Mouse (Mus musculus) CH12.LX (cell line): ENCODE data around the gene Kif26b.

Experiments
- CHD2 ChIP-seq: IDR thresholded peaks from 2 replicates; pipeline ENCODE4 v1.6.1; 2011; ENCODE audit warnings: low read length, improper control_type of control experiment
- CTCF ChIP-seq, 2 experiments: IDR thresholded peaks in 1 of 2; conservative IDR thresholded peaks in 1 of 2; 2 replicates each; pipeline ENCODE4 v1.5.1; 2011 to 2012; ENCODE audit warnings: low read depth in 2 of 2, low read length in 2 of 2, improper control_type of control experiment in 1 of 2, inconsistent platforms in 1 of 2, mild to moderate bottlenecking in 1 of 2, moderate library complexity in 1 of 2
- EP300 ChIP-seq: IDR thresholded peaks from 2 replicates; pipeline ENCODE4 v1.6.1; 2011; ENCODE audit warnings: low read length, improper control_type of control experiment
- JUN ChIP-seq: IDR thresholded peaks from 2 replicates; pipeline ENCODE4 v1.6.1; 2011; ENCODE audit warnings: low read depth, mild to moderate bottlenecking, low read length, improper control_type of control experiment, moderate library complexity; ENCODE audit not compliant: insufficient read depth
- MAZ ChIP-seq: IDR thresholded peaks from 2 replicates; pipeline ENCODE4 v1.6.1; 2012; ENCODE audit warnings: low read depth, mild to moderate bottlenecking, inconsistent platforms, low read length, improper control_type of control experiment, moderate library complexity
- MXI1 ChIP-seq: IDR thresholded peaks from 2 replicates; pipeline ENCODE4 v1.6.1; 2011; ENCODE audit warnings: mild to moderate bottlenecking, low read depth, low read length, improper control_type of control experiment
- SIN3A ChIP-seq: IDR thresholded peaks from 2 replicates; pipeline ENCODE4 v1.6.1; 2012; ENCODE audit warnings: low read length, improper control_type of control experiment, inconsistent platforms
- SMC3 ChIP-seq: IDR thresholded peaks from 2 replicates; pipeline ENCODE4 v1.6.1; 2011; ENCODE audit warnings: low read depth, low read length, improper control_type of control experiment
- USF1 ChIP-seq: IDR thresholded peaks from 2 replicates; pipeline ENCODE4 v1.6.1; 2014; ENCODE audit warnings: low read depth, mild to moderate bottlenecking, inconsistent platforms, low read length, improper control_type of control experiment
- USF2 ChIP-seq: conservative IDR thresholded peaks from 2 replicates; pipeline ENCODE4 v1.6.1; 2011; ENCODE audit warnings: low read depth, low read length, improper control_type of control experiment
- ZKSCAN1 ChIP-seq: IDR thresholded peaks from 2 replicates; pipeline ENCODE4 v1.6.1; 2012; ENCODE audit warnings: low read depth, inconsistent platforms, low read length, improper control_type of control experiment, borderline replicate concordance
- ZMIZ1 ChIP-seq: IDR thresholded peaks from 2 replicates; pipeline ENCODE4 v1.6.1; 2012; ENCODE audit warnings: low read depth, mild to moderate bottlenecking, inconsistent platforms, low read length, improper control_type of control experiment
- ZNF384 ChIP-seq: IDR thresholded peaks from 2 replicates; pipeline ENCODE4 v1.6.1; 2012; ENCODE audit warnings: low read depth, low read length, improper control_type of control experiment, inconsistent platforms

DNA sequence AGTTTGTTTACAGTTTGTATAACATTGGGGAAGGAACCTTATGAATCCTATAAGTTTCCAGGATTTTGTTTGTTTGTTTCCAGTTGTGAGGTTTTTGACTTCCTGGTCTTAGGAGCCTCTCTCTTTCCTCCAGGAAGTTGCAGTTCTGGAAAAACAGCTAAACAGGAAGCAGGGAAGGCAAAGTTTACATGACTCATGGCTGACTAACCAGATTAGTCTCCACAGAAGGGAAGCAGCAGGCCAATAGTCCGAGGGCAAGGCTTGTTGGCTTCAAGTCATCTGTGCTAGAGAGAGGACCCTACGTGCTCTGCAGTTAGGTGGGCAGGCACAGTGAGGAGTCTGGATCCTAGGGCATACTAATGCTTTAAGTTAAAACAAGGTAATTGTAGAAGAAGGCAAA, 36.4 kb upstream of the Kif26b start:
- TF ChIP-seq EP300 (no peak), SMC3 (no peak), MAZ (no peak), CTCF (conservative IDR thresholded peaks at IDR 0.05 in 1 of 2, IDR thresholded peaks at IDR 0.05 in 1 of 2; ENCODE audit: low read depth in 2 of 2, low read length in 2 of 2) (no peak), SIN3A (no peak), ZNF384 (no peak), ZMIZ1 (no peak), MXI1 (no peak), USF1 (no peak), USF2 (no peak), CHD2 (no peak), ZKSCAN1 (no peak), JUN (no peak)
